Mouse (Mus musculus) heart, postnatal 25 days (tissue): ENCODE measurements around the gene Ddx50. TPM values are rescaled to one million over a fixed set of nuclear protein-coding genes. Genes with fewer than 3 reads are reported as not detected.
"Not testable (repeated sequence)": the region's sequence is repeated elsewhere in the genome, so short reads cannot be mapped to it uniquely, and the experiment has no call there.

ENCODE experiments used
- DNase-seq: peaks from one replicate; pipeline ENCODE4 v3.0.0; 2022; ENCODE audit warnings: low spot score
- intact Hi-C: fragments of 180-260 bp; cut with DNase I; formaldehyde crosslinking; loops from one replicate; pipeline ENCODE4 v1.15.1; 2025
- total RNA-seq, 2 experiments: library from RNA; stranded (reverse); gene quantifications; 2 replicates each; pipeline ENCODE4 v1.2.3; 2021

The Ddx50 gene
- total RNA-seq, 2 experiments from 2014 or later = 48.2 to 51.7 TPM

DNA sequence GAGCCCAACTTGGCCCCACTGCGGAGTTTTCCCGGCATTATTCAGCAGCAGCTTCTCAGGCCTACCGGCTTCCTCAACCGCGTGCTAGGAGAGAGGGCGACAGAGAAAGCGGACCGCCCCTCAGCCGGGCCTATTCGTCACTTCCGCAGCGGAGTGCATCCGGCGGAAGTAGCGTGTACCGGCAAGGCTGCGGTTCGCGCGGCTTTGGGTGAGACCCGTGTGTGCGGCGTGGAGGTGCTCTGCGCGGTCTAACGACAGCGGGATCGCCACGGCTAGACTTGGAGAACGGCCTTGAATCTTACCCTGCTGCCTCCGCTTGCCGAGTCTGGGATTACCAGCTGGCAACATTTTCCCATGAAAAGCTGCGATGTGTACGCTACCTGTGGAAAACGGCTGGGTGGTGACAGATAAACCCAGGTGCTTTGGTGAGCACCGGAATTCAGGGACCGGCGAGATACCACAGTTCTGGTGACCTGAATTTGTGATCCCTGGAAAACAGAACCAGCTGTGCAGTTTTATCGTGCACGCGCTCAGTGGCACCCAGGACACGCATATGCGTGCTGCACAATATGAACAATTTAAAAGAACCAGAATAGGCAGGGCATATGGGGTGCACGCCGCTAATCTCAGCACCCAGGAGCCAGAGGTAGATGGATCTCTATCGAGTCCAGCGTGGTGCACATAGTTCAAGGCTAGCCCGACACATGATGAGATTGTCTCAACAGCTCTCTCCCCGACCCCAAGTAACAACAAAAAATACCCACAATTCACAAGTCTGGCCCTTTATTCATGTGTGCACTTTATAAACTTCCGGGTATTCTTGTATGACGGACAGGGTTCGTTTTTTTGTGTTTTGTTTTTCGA lies 48.6 kb downstream of the Ddx50 start, which contains the start of gene Ddx21:
TSS of gene Ddx21 (minus strand) at position 105 of the 864 bp plus-strand sequence.
- peak; percentile 78 for DNase-seq
- intact Hi-C loops = no loop called here

GRCm38 (mm10) chr10:62601833-62602176 lies 49.2 kb downstream of the Ddx50 start:
- no peak for DNase-seq
- intact Hi-C loops = no loop called here

DNA sequence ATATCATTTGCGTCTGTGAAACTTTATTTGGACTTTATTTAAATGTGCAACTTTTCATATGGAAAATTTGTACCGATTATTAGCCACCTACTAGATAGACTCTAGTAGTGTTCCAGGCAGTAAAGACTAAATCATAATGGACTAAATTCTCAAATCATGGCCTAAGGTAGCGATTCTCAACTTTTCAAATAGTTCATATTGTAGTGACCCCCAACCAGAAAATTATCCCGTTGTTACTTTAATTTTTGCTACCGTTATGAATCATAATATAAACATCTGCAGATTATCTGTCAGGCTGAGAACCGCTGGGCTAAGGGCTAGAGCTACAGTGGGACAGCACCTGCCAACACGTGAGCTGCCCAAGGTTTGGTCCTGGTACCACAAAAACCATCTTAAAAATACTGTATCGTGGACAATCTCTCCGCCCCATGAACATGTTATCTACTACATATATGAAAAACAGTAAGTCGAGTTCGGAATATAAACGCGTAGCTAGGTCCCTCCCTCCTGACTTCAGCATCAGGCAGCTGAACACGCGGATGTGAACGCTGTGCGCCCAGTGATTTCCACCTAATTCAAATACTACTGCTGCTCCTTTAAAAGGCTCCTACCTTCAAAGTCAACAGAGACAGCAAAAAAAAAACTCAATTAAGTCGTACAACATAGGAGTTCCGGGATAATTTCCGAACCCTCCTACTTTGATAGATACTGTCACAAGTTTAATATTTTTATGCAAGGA lies 49.8 kb downstream of the Ddx50 start:
- intact Hi-C loops = no loop called here
- DNase-seq = no peak

- no peak for DNase-seq
- intact Hi-C loops = no loop called here
These were observed 51.0 kb downstream of the Ddx50 start for GRCm38 (mm10) chr10:62600056-62600455.

DNA sequence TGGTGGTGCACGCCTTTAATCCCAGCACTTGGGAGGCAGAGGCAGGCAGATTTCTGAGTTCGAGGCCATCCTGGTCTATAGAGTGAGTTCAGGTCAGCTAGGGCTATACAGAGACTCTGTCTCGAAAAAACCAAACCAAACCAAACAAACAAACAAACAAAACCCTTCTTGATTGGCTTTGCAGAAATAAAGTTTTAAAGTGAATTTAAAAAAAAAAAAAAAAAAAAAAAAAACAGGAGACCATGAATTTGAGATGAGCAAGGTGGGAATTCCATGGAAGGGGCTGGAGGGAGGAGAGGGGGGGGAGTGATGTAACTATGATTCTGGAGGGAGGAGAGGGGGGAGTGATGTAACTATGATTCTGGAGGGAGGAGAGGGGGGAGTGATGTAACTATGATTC lies 51.7 kb downstream of the Ddx50 start:
- DNase-seq, intact Hi-C loops: not testable (repeated sequence)

GRCm38 (mm10) chr10:62592496-62592895 lies 58.5 kb downstream of the Ddx50 start:
- intact Hi-C loops = no loop called here
- DNase-seq = no peak

DNA sequence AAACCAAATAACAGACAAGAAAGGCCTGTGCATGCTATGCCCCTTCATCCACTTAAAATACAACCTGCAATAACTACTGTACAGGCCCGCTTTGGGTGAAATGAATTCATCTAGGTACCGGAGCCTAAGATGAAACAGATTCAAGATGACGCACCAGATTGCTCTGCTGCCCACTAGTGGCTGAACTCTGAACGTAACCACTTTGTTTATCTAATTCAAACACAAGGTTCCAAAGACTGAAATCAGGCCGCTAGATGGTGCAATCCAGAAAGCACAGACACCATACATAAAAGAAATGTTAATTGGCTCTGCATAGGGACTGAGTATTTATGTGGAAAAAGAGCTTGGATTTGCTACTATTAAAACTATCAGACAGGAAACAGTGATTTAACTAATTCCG lies 60.8 kb downstream of the Ddx50 start:
- DNase-seq = peak; percentile 54
- intact Hi-C loops = no loop called here

DNA sequence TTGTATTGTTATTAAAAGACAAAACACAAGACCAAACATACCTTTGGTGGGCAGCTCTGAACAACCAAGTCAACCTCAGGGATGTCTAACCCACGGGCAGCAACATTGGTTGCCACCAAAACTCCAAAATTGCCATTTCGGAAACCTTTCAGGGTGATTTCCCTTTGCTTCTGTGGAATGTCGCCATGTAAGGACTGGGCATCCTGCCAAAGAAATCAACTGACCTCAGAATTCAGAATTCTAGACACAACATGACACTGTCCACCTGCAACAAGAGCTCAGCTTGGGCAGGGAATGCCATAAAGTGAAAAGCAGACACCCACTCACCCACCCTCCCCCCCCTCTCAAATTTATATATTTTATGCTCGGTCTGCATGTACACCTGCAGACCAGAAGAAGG lies 62.4 kb downstream of the Ddx50 start:
- DNase-seq = no peak
- intact Hi-C loops = no loop called here

GRCm38 (mm10) chr10:62583245-62583644 lies 67.8 kb downstream of the Ddx50 start:
- no peak for DNase-seq
- intact Hi-C loops = no loop called here

DNA sequence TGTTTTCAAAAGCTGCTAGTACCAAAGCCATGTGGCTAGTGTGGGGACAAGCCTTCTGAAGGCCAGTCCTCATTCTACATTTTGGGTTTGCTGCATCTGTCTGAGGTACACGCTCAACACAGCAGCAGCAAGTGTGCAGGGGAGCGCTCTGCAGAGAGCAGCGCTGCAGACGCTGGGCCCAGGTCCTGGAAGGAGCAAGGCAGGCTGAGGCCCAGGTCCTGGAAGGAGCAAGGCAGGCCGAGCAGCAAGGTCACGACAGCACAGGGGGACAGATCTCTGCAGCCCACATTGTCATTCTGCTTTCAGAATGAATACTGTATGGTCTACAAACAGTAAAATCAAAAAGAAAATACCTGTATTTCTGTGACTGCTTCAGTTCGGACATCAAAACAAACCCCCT lies 68.3 kb downstream of the Ddx50 start:
- intact Hi-C loops = no loop called here
- DNase-seq = no peak

GRCm38 (mm10) chr10:62582263-62582662 lies 68.8 kb downstream of the Ddx50 start:
- no peak for DNase-seq
- intact Hi-C loops = no loop called here

DNA sequence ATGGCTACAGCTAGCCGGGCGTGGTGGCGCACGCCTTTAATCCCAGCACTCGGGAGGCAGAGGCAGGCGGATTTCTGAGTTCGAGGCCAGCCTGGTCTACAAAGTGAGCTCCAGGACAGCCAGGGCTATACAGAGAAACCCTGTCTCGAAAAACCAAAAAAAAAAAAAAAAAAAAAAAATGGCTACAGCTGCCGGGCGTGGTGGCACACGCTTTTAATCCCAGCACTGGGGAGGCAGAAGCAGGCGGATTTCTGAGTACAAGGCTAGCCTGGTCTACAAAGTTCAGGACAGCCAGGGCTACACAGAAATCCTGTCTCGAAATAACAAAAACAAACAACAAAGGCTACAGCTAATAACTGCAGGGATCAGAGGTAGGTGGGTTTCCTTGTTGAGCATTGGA lies 71.9 kb downstream of the Ddx50 start:
- DNase-seq, intact Hi-C loops: not testable (repeated sequence)

DNA sequence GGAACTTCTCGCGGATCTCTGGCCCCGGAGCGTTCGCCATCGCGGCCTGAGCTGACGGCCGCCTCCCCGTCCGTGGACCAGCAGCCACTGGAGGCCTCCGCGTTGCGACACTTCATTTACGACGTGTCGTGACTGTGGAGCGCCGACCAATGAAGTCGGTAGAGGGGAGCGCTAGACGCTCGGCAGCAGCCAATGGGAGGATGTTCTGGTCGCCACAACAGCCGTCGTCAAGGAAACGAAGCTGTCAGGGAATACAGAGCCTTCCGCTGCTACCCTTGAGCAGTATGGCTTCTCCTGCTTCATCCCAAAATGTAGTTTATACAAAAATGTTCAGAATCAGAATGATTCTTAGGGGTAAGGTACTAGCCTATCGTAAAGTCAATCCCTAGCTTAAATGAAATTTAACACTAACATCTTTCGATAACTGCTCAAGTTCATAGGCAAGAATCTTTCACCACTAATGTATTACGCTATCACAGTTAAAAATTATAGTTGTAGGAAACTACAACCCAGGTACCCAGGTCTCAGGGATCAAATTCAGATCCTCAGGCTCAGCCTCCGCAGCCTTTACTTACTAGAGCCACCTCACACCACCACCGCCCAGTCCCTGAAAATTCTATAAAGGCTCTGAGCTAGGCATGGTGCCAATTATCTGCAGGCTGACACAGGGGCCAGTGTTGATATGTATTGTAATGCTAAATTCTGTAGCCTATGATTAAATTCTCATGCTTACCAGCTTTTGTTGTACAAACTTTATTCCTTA lies 72.5 kb downstream of the Ddx50 start, which contains the start of gene Kif1bp:
TSS of gene Kif1bp (minus strand) at position 120 of the 763 bp plus-strand sequence.
- intact Hi-C loops = no loop called here
- DNase-seq = peak; percentile 96

- no peak for DNase-seq
- intact Hi-C loops = no loop called here
These were observed 73.2 kb downstream of the Ddx50 start for GRCm38 (mm10) chr10:62577673-62578337.

GRCm38 (mm10) chr10:62575001-62575400 lies 76.0 kb downstream of the Ddx50 start:
- intact Hi-C loops = no loop called here
- DNase-seq = no peak

DNA sequence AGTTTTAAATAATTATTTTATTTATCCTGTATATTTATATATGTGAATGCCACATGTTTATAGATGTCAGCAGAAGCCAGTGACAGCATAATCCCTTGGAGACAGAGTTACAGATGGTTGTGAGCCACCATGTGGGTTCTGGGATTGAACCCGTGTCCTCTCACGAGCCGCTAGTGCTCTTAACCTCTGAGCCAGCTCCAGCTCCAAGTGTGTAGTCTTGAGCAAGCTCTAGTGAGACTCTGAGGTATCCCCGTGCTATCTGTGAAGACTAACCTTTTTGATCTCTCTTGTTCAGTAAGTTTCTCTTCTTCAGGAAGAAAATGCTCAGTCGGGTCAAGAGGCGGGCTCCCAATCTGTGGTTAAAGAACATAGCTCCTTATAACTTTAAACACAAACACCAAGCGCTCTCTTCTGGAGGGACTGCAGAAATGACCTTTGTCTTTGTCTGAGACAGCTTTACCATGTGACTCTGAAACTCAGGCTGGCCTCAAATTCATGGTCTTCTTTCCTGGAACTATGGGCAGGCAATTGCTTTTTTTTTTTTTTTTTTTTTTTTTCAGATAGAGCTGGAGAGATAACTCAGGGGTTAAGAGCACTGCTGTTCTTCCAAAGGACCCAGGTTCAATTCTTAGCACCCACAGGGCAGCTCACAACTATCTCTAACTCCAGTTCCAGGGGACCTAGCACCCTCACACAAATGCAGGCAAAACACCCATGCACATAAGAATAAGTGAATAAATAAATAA lies 80.7 kb downstream of the Ddx50 start:
- intact Hi-C loops = no loop called here
- DNase-seq = no peak

- intact Hi-C loops = no loop called here
- no peak for DNase-seq
These were observed 82.2 kb downstream of the Ddx50 start for GRCm38 (mm10) chr10:62568861-62569260.
